Mouse (Mus musculus) spleen, postnatal 10 days (tissue): ENCODE data around the gene Luc7l.

Experiments used
- DNase-seq, 2 experiments: peaks; one replicate each; pipeline ENCODE4 v3.0.0; 2021 to 2022; ENCODE audit warnings: low spot score in 2 of 2

The Luc7l gene

GRCm38 (mm10) chr17:26252539-26253251 is at the start of gene Luc7l:
Luc7l (plus strand) TSS chr17:26252896.
- peak; percentile 96 for DNase-seq

- peak; percentile 34 to 53 for DNase-seq
Measured at GRCm38 (mm10) chr17:26203321-26203811, 49.3 kb upstream of the Luc7l start.

- no peak for DNase-seq
Measured at GRCm38 (mm10) chr17:26204766-26205165, 47.9 kb upstream of the Luc7l start.

- no peak for DNase-seq
Measured at GRCm38 (mm10) chr17:26206392-26206791, 46.3 kb upstream of the Luc7l start.

DNA sequence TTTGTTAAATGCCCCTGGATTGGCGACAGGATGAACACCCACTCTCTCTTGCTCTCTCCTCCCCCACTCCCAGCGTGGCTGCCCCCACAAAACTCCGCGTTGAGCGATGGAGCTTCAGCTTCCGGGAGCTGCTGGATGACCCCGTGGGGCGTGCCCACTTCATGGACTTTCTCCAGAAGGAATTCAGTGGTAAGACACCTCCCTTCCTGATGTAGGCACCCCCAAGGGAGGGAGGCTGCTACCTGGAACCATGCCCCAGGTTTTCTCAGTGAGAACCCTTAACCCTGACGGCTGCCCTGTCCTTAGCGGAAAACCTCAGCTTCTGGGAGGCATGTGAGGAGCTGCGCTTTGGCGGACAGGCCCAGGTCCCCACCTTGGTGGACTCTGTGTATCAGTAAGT is 45.0 kb upstream of the Luc7l start, which contains the start of gene Arhgdig:
TSS of gene Arhgdig (minus strand) at position 101 of the 400 bp plus-strand sequence.
- DNase-seq, result no peak

GRCm38 (mm10) chr17:26212241-26212640 is 40.5 kb upstream of the Luc7l start:
- no peak for DNase-seq

DNA sequence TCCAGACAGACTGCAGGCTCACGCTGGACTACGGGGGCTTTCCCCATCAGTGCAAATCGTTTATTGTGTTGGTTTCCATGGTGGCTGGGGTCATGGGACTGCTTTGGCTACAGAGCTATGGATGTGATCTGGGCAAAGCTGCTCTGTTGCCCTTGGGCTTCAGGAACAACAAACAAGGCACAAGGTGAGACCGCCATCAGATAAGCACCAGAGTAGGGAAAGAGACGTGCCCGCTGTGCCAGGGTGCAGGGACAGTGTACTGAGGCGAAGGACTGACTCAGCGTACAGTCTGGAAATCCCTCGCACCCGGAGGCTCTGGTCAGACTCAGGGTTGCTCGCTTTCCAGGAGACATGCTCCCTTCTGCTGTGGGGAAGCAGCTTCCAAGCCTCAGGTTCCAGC is 40.0 kb upstream of the Luc7l start:
- no peak for DNase-seq

DNA sequence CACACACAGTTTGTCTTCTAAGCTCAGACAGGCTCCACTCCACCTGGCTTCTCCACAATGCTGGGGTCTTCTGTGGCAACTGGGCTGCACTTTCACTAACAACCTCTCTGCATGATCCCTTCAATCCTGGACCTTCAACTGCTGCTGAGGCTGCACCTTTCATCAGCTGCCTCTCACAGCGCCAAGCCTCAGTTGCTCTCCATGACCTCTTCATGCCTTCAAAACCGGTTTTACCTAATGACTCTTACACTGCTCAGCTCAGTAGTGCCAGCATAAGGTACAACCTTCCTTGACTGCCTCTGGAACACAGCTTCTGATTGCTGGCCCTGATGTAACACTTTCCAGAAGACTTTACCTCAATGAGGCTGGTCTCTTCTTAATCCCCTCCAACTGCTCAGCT is 31.2 kb upstream of the Luc7l start:
- DNase-seq, result no peak

GRCm38 (mm10) chr17:26225150-26225549 is 27.5 kb upstream of the Luc7l start:
- no peak for DNase-seq

GRCm38 (mm10) chr17:26229776-26230175 is 22.9 kb upstream of the Luc7l start:
- no peak for DNase-seq

GRCm38 (mm10) chr17:26231156-26231555 is 21.5 kb upstream of the Luc7l start:
- DNase-seq, result no peak

DNA sequence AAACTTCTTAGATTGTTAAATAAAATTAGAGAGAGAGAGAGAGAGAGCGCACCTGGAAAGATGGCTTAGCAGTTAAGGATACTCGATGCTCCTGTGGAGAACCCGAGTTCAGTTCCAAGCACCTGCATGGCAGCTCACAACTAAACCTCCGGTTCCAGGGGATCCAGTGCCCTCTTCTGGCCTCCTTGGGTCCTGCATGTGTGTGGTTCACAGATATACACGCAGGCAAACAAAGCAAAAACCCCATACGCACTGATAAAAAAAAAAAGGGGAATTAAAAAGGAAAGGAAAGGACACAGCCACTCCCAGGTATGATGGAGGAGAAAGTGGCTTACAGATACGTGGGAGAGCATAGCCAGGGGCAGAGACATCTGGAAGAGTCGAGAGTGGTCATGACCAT is 19.8 kb upstream of the Luc7l start:
- peak in 1 of 2 experiments; percentile 48 for DNase-seq

DNA sequence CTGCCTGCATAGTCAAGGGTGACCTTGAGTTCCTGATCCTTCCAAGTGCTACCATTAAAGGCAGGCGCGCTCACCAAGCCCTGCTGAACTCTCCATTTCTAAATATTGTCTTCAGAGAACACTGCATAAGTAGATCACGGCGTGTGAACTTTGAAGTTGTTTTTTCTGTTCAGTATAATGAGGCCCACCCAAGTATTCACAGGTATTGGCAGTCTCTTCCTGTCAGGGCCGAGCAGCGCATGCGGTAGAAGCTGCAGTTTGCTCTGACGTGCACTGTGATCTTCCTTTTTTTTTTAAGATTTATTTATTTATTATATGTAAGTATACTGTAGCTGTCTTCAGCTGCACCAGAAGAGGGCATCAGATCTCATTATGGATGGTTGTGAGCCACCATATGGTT is 18.3 kb upstream of the Luc7l start:
- DNase-seq, result no peak

- no peak for DNase-seq
Measured at GRCm38 (mm10) chr17:26235077-26235815, 17.4 kb upstream of the Luc7l start.

- DNase-seq, result no peak
Measured at GRCm38 (mm10) chr17:26237667-26238066, 15.0 kb upstream of the Luc7l start.

GRCm38 (mm10) chr17:26239551-26239950 is 13.1 kb upstream of the Luc7l start:
- DNase-seq, result no peak

GRCm38 (mm10) chr17:26240120-26240790 is 12.4 kb upstream of the Luc7l start:
- DNase-seq, result no peak

- no peak for DNase-seq
Measured at GRCm38 (mm10) chr17:26240990-26241389, 11.7 kb upstream of the Luc7l start.

DNA sequence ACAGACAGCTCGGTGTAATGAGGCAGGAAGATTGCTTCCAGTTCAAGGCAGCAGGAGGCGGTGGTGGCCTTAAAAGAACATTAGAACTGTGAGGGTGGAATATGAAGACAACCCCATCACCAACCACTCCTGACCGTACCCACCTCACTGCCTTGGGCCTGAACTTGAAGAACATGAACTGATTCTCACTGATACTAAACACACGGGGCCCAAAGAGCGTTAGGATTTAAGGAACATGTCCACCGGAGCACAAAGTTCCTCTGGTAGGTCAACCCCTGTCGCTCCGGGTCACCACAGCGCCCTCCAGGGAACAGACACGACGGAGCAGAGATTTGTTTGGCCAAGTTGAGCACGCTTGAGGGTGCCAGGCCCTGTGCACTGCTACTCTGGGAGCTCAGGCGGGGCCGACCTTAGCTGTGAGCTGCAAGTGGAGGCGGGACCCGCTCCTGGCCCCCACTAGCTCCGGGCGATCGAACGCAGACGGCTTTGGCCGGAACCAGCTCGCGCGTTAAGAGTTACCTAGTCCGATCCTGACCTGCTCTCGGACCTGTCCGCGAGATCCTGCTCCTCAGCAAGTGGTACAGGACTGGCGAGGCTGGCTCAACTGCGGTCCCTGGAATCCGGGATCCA is 9.1 kb upstream of the Luc7l start:
- peak; percentile 73 to 77 for DNase-seq

DNA sequence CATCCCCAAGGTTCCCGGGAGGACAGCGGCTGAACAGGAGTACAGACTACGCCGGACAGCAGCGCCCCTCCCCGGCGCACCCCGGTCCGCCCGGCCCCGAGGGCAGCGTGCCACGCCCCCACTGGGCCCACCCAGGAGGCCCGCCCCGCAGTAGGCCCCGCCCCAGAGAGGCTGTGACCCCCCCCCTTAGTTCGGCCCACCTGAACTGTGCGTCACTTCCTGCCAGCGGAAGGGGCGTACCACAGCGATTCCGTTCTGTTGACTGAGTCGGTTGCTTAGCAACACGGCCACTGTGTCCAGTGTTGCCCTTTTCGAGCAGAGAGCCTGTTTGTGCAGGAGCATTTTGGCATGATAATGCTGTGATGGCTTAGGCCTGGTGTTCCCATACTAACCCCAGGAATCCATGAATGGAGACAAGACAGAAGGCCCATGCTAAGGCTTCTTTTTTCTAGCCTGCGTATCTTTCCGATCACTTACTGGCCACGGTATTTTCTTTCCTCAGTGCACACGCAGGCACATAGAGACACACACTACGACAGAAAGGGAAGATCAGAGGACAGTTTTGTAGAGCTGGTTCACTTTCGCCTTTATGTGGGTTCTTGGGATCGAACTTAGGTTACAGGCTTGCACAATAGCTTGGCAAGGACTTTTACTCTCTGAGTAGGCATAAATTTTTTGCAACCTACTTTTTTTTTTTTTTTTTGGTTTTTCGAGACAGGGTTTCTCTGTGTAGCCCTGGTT is 8.4 kb upstream of the Luc7l start, which contains the start of gene Fam234a:
TSS of gene Fam234a (minus strand) at position 142 of the 741 bp plus-strand sequence.
- DNase-seq, result peak in 1 of 2 experiments; percentile 92

DNA sequence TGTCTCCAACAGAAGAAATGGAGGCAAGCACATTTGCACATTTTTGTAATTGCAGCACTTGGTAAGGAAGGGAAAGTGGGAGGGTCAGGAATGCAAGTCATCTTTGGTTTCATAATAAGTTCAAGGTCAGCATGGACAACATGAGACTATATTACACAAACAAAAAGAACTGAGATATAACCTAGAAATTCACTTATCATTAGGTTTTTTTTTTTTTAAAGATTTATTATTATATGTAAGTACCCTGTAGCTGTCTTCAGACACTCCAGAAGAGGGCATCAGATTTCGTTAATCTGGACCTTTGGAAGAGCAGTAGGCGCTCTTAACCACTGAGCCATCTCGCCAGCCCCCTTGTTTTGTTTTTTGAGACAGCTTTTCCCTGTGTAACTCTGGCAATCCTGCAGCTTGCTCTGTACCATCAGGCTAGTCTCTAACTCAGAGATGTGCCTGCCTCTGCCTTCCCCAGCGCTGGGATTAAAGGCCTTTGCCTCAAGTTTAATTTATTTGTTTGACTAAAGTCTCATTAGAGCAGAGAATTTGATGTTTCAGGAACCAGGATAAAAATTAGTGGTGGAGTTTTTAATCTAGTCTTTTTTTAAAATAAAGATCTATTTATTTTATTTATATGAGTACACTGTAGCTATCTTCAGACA is 684 bp upstream of the Luc7l start:
- no peak for DNase-seq
